Mouse (Mus musculus): Measurements from ENCODE around the gene Slc22a23. TPM values are rescaled to one million over a fixed set of nuclear protein-coding genes. Genes with fewer than 3 reads are reported as not detected.

The Slc22a23 gene
- polyA plus RNA-seq, 1 experiment from 2014 or later: 8.2 TPM

GRCm38 (mm10) chr13:34346748-34347147 lies 1.8 kb upstream of the Slc22a23 start:
- peak overlapping the region; percentile 98 for H3K9ac ChIP-seq (ENCODE audit: low read depth, low read length)
- peaks cover 42% of the 10 kb centered on the region for H3K4me1 ChIP-seq (ENCODE audit: control insufficient read depth, low read depth, low read length)
- H3K9me3 ChIP-seq (replicated peaks; ENCODE audit: control insufficient read depth, low read length): no peaks in the 10 kb centered on the region
- peak overlapping the region; percentile 89 for H3K4me2 ChIP-seq (ENCODE audit: low read depth, low read length)
- H3K27me3 ChIP-seq (ENCODE audit: control insufficient read depth, insufficient read depth, low read depth, low read length): no peaks in the 10 kb centered on the region; the same call in 1 of the 2 replicates
- ATAC-seq (ENCODE audit: low read depth): peak; percentile 10; the same call in 1 of the 2 replicates
- 14% methylated on average over 4 of the region's 4 CpGs for WGBS (ENCODE audit: insufficient replicate concordance)
- peak overlapping the region; percentile 94 for H3K4me3 ChIP-seq (ENCODE audit: low read depth, low read length)
- H3K36me3 ChIP-seq (ENCODE audit: control insufficient read depth, insufficient read depth): peaks cover 2% of the 10 kb centered on the region
- H3K27ac ChIP-seq (ENCODE audit: low read length): peak overlapping the region; percentile 89

GRCm38 (mm10) chr13:34346238-34346637 lies 1.3 kb upstream of the Slc22a23 start:
- WGBS (ENCODE audit: insufficient replicate concordance): 31% methylated on average over 7 of the region's 7 CpGs
- peak overlapping the region; percentile 94 for H3K4me3 ChIP-seq (ENCODE audit: low read depth, low read length)
- no peak for ATAC-seq (ENCODE audit: low read depth)
- H3K4me2 ChIP-seq (ENCODE audit: low read depth, low read length): peak overlapping the region; percentile 89
- peak overlapping the region; percentile 98 for H3K9ac ChIP-seq (ENCODE audit: low read depth, low read length)
- peak overlapping the region; percentile 89 for H3K27ac ChIP-seq (ENCODE audit: low read length)
- peaks cover 47% of the 10 kb centered on the region for H3K4me1 ChIP-seq (ENCODE audit: control insufficient read depth, low read depth, low read length)
- peaks cover 4% of the 10 kb centered on the region for H3K36me3 ChIP-seq (ENCODE audit: control insufficient read depth, insufficient read depth)
- no peaks in the 10 kb centered on the region for H3K9me3 ChIP-seq (replicated peaks; ENCODE audit: control insufficient read depth, low read length)
- H3K27me3 ChIP-seq (ENCODE audit: control insufficient read depth, insufficient read depth, low read depth, low read length): no peaks in the 10 kb centered on the region; the same call in 1 of the 2 replicates

- peaks cover 57% of the 10 kb centered on the region for H3K4me1 ChIP-seq (ENCODE audit: control insufficient read depth, low read depth, low read length)
- peak overlapping the region; percentile 89 for H3K4me2 ChIP-seq (ENCODE audit: low read depth, low read length)
- H3K27ac ChIP-seq (ENCODE audit: low read length): peak overlapping the region; percentile 85
- peak overlapping the region; percentile 98 for H3K9ac ChIP-seq (ENCODE audit: low read depth, low read length)
- no peaks in the 10 kb centered on the region; the same call in 1 of the 2 replicates for H3K27me3 ChIP-seq (ENCODE audit: control insufficient read depth, insufficient read depth, low read depth, low read length)
- peaks cover 9% of the 10 kb centered on the region for H3K36me3 ChIP-seq (ENCODE audit: control insufficient read depth, insufficient read depth)
- H3K4me3 ChIP-seq (ENCODE audit: low read depth, low read length): peak overlapping the region; percentile 94
- under 1% methylated on average over 76 of the region's 101 CpGs for WGBS (ENCODE audit: insufficient replicate concordance)
- ATAC-seq (ENCODE audit: low read depth): peak; percentile 17
- no peaks in the 10 kb centered on the region for H3K9me3 ChIP-seq (replicated peaks; ENCODE audit: control insufficient read depth, low read length)
Observed at GRCm38 (mm10) chr13:34344376-34345127, 430 bp downstream of the Slc22a23 start.

GRCm38 (mm10) chr13:34343719-34344375 lies 1.1 kb downstream of the Slc22a23 start:
- WGBS (ENCODE audit: insufficient replicate concordance): 1% methylated on average over 31 of the region's 31 CpGs
- H3K9ac ChIP-seq (ENCODE audit: low read depth, low read length): peak overlapping the region; percentile 98
- peak overlapping the region; percentile 94 for H3K4me3 ChIP-seq (ENCODE audit: low read depth, low read length)
- peak overlapping the region; percentile 85 for H3K27ac ChIP-seq (ENCODE audit: low read length)
- H3K27me3 ChIP-seq (ENCODE audit: control insufficient read depth, insufficient read depth, low read depth, low read length): no peaks in the 10 kb centered on the region; the same call in 1 of the 2 replicates
- H3K4me2 ChIP-seq (ENCODE audit: low read depth, low read length): peak overlapping the region; percentile 89
- H3K36me3 ChIP-seq (ENCODE audit: control insufficient read depth, insufficient read depth): peaks cover 14% of the 10 kb centered on the region
- peaks cover 52% of the 10 kb centered on the region for H3K4me1 ChIP-seq (ENCODE audit: control insufficient read depth, low read depth, low read length)
- ATAC-seq (ENCODE audit: low read depth): no peak
- H3K9me3 ChIP-seq (replicated peaks; ENCODE audit: control insufficient read depth, low read length): no peaks in the 10 kb centered on the region

GRCm38 (mm10) chr13:34342286-34342890 lies 2.6 kb downstream of the Slc22a23 start:
- 49% methylated on average over 6 of the region's 6 CpGs for WGBS (ENCODE audit: insufficient replicate concordance)
- Histone ChIP-seq H3K27ac (ENCODE audit: low read length) (peak overlapping the region; percentile 85), H3K4me3 (ENCODE audit: low read depth, low read length) (peak overlapping the region; percentile 94), H3K4me2 (ENCODE audit: low read depth, low read length) (peak overlapping the region; percentile 89), H3K27me3 (ENCODE audit: control insufficient read depth, insufficient read depth, low read depth, low read length) (no peaks in the 10 kb centered on the region; the same call in 1 of the 2 replicates), H3K9me3 (replicated peaks; ENCODE audit: control insufficient read depth, low read length) (no peaks in the 10 kb centered on the region), H3K9ac (ENCODE audit: low read depth, low read length) (peak overlapping the region; percentile 98), H3K4me1 (ENCODE audit: control insufficient read depth, low read depth, low read length) (peaks cover 51% of the 10 kb centered on the region), H3K36me3 (ENCODE audit: control insufficient read depth, insufficient read depth) (peaks cover 19% of the 10 kb centered on the region)
- ATAC-seq (ENCODE audit: low read depth): no peak

- Histone ChIP-seq H3K4me1 (ENCODE audit: control insufficient read depth, low read depth, low read length) (peaks cover 78% of the 10 kb centered on the region), H3K36me3 (ENCODE audit: control insufficient read depth, insufficient read depth) (peaks cover 19% of the 10 kb centered on the region), H3K4me2 (ENCODE audit: low read depth, low read length) (no peak overlapping the region; the same call in 1 of the 2 replicates), H3K4me3 (ENCODE audit: low read depth, low read length) (no peak overlapping the region), H3K9me3 (replicated peaks; ENCODE audit: control insufficient read depth, low read length) (no peaks in the 10 kb centered on the region), H3K9ac (ENCODE audit: low read depth, low read length) (no peak overlapping the region), H3K27ac (ENCODE audit: low read length) (peak overlapping the region; percentile 98), H3K27me3 (ENCODE audit: control insufficient read depth, insufficient read depth, low read depth, low read length) (no peaks in the 10 kb centered on the region)
- ATAC-seq (ENCODE audit: low read depth): no peak
- 80% methylated on average over 1 of the region's 1 CpGs for WGBS (ENCODE audit: insufficient replicate concordance)
Observed at GRCm38 (mm10) chr13:34336895-34337294, 8.1 kb downstream of the Slc22a23 start.

- WGBS (ENCODE audit: insufficient replicate concordance): 74% methylated on average over 2 of the region's 2 CpGs
- Histone ChIP-seq H3K9me3 (replicated peaks; ENCODE audit: control insufficient read depth, low read length) (no peaks in the 10 kb centered on the region), H3K36me3 (ENCODE audit: control insufficient read depth, insufficient read depth) (peaks cover 12% of the 10 kb centered on the region), H3K27me3 (ENCODE audit: control insufficient read depth, insufficient read depth, low read depth, low read length) (no peaks in the 10 kb centered on the region), H3K9ac (ENCODE audit: low read depth, low read length) (peak overlapping the region; percentile 13), H3K4me2 (ENCODE audit: low read depth, low read length) (0 out of 2 replicates have a peak overlapping the region, but pooled peaks have one; percentile 5), H3K27ac (ENCODE audit: low read length) (peak overlapping the region; percentile 98), H3K4me1 (ENCODE audit: control insufficient read depth, low read depth, low read length) (peaks cover 82% of the 10 kb centered on the region), H3K4me3 (ENCODE audit: low read depth, low read length) (no peak overlapping the region)
- no peak for ATAC-seq (ENCODE audit: low read depth)
Observed at GRCm38 (mm10) chr13:34334847-34335246, 10.1 kb downstream of the Slc22a23 start.

- Histone ChIP-seq H3K9me3 (replicated peaks; ENCODE audit: control insufficient read depth, low read length) (no peaks in the 10 kb centered on the region), H3K4me1 (ENCODE audit: control insufficient read depth, low read depth, low read length) (peaks cover 91% of the 10 kb centered on the region), H3K27me3 (ENCODE audit: control insufficient read depth, insufficient read depth, low read depth, low read length) (no peaks in the 10 kb centered on the region), H3K36me3 (ENCODE audit: control insufficient read depth, insufficient read depth) (peaks cover 3% of the 10 kb centered on the region; the same call in 1 of the 2 replicates), H3K9ac (ENCODE audit: low read depth, low read length) (peak overlapping the region; percentile 65), H3K27ac (ENCODE audit: low read length) (peak overlapping the region; percentile 98), H3K4me3 (ENCODE audit: low read depth, low read length) (peak overlapping the region; percentile 40), H3K4me2 (ENCODE audit: low read depth, low read length) (peak overlapping the region; percentile 69)
- WGBS (ENCODE audit: insufficient replicate concordance): 4% methylated on average over 7 of the region's 7 CpGs
- peak; percentile 88 for ATAC-seq (ENCODE audit: low read depth)
Observed at GRCm38 (mm10) chr13:34332762-34333161, 12.2 kb downstream of the Slc22a23 start.

All from liver, embryonic 16.5 days (tissue).